Mouse (Mus musculus) megakaryocyte, adult 5-6 weeks (primary cell): ENCODE results near the gene Ugt1a10. TPM values are rescaled to one million over a fixed set of nuclear protein-coding genes. Genes with fewer than 3 reads are reported as not detected.
"Not testable (repeated sequence)": the region's sequence is repeated elsewhere in the genome, so short reads cannot be mapped to it uniquely, and the experiment has no call there.

ENCODE experiments used
- ATAC-seq: 2 replicates; pipeline ENCODE4 v1.8.0; 2016; ENCODE audit warnings: mild to moderate bottlenecking, inconsistent platforms; ENCODE audit not compliant: poor library complexity, severe bottlenecking
- total RNA-seq, 2 experiments: library from RNA; stranded (forward) in 1 of 2; stranded (reverse) in 1 of 2; fragments of 153-499, 151-499 nt in 1 of 2; fragments of 221-1000, 200-1000 nt in 1 of 2; gene quantifications; 2 replicates each; pipeline versions ENCODE4 v1.2.3 to v1.2.4; 2015 to 2017

The Ugt1a10 gene
- total RNA-seq, 2 experiments from 2014 or later: not detected

DNA sequence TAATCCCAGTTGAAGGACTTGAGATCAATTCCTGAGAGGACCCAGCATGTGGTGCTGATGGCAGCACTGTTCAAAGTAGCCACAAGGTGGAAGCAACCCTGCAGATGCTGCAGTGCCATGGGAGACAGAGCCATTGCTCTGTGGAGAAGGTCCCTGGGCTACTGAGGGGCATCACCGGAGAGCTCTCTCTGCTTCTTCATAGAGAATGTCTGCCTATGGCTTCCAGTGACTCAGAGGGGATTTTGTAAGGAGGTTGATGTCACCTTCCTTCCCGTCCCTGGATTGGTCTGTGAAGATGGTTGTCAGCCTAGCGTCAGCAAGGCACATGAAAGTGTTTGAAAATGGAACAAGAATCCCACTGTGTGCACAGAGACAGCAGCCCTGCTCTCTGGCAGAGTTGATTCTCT lies 39.1 kb downstream of the Ugt1a10 start:
- peak; percentile 53 for ATAC-seq

DNA sequence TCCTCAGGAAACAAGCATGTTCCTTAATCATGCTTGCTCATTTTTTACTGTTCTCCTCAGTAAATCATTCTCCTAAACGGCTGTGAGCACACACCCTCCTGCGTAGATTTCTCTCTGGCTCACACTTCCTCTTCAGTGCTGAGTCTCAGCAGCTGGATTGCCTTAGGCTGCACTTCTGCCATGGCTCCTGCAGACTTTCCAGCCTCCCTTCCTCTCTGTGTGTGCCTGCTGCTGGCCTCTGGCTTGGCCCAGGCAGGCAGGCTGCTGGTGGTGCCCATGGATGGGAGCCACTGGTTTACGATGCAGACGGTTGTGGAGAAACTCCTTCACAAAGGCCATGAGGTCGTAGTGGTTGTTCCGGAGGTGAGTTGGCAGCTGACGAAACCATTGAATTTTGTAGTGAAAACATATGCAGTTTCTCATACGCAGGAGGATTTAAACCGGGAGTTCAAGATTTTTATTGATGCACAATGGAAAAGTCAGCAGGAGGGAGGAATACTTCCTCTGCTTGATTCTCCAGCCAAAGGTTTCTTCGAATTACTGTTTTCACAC lies 39.8 kb downstream of the Ugt1a10 start, which contains the start of gene Ugt1a7c:
Ugt1a7c (plus strand) TSS at position 122 of the 552 bp plus-strand sequence.
- ATAC-seq: peak; percentile 74

DNA sequence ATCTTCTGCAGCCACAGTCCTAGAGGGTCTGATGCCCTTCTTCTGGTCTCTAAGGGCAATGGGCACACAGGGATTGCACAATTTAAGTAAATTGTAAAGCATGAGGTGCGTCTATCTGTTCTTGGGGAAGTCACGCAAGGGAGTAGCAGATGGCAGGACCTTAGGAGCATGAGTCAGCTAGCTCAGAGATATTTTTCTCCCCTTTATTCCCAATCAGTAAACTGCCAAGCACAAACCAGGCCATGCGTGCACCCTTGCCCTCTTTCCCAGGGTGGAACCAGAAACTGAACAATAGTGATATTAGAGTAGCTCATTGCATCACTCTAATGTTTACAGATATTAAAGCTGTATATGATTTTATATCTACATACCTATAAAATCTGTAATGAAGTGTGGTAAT lies 43.4 kb downstream of the Ugt1a10 start:
- not testable (repeated sequence) for ATAC-seq

DNA sequence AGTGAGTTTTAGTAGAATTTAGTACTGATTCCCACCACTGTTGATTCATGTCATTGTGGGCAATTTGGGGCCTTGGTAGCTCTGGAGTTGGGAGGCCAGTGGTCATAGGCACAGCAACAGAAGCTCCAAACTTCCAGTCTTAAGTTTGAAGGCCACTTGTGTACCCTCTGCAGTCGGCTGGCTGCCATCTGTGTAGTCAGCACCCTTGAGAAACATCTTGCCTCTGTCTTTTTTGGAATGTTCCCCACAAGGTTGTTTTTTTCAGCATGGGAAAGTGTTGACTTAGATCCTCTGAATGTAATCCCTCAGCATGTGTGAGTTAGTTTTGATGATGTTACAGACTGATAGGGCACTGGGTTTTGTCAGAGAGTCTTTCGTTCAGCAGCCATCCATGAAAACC lies 44.5 kb downstream of the Ugt1a10 start:
- ATAC-seq: not testable (repeated sequence)

DNA sequence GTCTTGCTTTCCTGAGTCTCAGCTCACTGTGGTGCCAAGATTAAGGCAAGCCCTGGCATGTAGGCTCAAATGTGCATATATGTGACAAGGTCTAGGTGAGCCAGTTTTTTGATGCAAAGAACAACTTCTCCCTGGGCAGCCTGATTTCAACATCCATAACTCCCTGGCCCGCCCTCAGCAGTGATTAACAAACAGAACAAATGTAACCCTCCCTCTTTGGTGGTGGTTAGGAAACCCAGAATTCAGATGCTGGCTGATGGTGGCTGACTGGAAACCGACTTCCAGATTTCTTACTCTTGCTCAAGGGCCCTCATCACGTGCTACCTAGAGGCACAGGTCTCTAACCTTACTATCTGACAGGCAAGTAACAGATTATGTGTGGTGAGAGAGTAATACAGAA lies 47.8 kb downstream of the Ugt1a10 start, which contains the start of gene Ugt1a6b:
Ugt1a6b (plus strand) TSS at position 234 of the 400 bp plus-strand sequence.
- ATAC-seq: peak; percentile 98

DNA sequence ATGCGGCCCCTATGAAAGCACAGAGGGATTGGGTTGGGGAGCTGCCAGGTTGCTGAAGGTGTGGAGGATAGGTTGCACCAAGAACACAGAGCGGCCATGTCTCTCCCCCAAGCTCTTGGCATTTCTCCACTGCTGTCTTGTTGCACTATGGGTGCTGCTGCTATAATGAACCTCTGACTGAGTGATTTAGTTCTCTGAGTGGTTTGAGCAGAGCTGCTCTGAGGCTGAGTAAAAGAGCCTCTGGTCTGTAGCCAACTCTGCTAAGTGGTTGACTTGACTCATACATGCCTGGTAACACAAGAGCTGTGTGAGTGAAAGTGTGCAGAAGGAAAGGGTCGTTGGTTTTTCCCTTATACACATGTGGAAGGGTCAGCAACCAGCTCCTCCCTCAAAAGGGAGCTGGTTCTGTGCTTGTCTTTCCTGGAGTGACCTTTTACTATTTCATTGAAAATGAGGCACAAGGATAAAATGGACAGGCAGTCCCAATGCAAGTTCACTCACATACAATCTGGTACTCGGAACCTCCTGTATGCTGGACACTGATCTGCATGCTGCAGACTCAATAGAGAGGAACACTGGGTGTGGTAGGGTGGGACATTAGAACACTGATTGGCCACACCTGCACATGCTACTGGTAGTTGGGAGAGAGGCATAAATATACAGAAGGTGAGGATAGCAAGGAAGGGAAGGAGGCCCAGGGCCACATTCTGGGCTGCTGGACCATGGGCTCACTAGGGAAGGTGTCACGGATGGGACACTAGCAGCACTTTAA lies 48.7 kb downstream of the Ugt1a10 start:
- not testable (repeated sequence) for ATAC-seq

DNA sequence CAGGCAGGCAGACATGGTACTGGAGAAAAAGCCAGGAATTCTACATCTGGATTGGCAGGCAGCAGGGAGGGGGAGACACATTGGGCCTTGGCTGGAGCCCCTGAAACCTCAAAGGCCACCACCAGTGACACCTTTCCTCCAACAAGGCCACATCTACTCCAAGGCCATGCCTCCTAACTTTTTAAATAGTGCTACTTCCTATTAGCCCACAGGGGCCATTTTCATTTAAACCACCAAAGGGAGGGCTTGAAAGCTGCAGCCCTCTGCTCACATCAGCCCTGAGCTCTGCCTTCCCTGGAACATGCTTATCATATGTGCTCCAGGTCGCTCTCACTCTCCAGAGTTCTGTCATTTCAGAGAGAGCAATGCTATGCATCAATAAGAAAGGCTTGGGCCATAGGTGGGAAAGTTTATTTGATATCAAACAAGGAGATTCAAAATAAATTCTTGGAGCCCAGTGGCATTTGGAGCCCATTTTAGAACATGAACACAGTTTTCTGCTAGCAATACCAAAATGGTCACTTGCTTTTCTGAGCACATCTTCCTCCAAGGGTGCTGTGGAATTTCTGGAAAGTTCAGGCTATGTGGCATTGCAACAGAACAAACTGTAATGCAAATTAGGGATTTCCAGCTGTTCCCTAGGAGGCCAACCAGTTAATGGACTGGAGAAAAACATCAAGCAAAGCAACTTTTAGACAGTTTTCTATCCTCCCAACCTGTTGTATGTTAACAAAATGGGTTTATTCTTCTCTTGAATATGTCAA lies 49.7 kb downstream of the Ugt1a10 start:
- no peak for ATAC-seq

DNA sequence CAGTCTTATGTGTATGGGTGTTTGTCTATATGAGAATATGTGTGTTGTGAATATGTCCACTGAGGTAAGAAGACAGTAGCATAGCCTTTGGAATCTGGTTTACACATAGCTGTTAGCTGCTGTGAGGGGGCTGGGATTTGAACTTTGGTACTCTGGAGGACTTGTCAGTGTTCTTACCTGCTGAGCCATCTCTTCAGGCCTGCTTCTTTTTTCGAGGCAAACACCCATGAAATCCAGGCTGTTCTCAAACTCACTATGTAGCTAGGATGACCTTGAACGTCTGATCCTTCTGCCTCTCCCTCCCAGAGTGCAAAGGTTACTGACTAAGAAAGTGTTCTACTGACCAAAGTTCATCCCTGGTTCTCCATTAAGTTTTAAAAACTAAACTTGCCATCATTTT lies 50.5 kb downstream of the Ugt1a10 start:
- ATAC-seq: no peak

DNA sequence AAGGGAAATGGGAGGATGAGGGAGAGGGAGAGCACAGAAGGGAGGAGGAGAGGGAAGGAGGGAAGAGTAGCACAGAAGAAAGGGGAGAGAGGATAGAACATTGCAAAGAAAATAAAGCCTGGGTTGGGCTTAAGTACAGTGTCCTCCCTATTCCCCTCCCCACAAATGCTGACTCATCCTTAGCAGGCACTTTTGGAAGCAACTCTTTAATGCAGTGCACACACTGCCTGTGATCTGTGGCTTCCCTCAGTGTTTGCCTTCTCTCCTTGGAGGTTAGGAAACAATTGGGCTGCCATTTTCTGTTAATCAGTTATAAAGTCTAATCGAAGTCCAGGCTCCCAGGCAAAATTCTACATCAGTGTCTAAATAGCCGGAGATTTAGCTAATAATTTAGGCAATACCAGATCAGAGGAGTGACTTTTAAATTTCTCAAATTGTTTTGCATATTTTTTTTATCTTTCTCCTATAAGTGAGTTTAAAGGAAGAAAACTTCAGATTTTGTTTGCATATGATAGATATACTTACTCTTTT lies 53.9 kb downstream of the Ugt1a10 start:
- peak; percentile 57 for ATAC-seq

DNA sequence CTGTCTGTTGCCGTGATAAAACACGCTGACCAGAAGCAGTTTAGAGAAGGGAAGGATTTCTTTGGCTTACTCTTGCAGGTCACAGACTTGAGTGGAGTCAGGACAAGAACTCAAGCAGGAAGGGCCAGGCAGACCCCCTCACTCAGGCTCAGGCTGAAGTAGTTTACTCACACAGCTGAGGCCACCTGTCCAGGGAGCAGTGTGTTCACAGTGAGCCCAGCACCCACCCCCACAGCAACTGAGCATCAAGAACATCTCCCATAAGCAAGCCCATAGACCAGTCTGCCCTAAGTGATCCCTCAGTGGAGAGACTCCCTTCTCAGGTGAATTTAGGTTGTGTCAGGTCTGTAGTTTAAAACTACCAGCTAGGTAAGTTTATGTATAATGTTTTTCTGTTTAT lies 54.4 kb downstream of the Ugt1a10 start:
- not testable (repeated sequence) for ATAC-seq

DNA sequence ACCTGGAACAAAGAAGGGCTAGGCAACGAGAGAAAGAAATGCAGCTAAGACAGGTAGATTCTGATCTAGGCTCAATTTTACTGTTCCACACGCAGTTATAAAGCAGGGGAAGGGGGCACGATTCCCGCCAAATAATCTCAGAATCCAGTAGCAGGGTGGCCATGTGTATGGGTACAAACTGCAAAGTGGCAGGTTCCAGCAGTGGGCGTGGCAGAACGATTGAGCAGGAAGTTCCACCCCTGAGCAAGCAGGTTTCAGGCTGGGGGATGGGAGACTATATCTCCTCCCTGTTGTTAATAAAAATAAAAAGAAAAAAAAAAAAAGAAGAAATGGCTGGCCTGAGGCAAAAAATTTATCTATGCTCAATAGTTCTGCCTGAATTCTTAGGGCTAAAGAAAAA lies 57.6 kb downstream of the Ugt1a10 start:
- not testable (repeated sequence) for ATAC-seq

DNA sequence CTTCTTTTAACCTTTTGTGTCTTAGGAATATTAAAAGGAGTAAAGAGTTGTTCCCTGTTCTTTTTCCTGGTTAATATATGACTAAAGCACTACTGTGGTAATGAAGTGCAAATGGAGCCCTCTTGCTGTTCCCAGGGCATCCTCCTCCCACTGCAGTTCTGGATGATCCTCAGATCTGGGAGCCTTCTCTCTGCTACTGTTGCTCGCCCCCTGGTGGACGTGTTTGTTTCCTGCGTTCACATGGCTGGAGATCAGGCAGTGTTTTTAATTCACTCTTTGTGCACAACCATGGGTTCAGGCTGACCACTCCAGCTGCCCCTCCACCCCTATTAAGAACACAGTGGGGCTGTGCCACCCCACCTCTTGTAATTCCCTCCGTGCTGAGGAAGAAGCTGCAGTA lies 65.4 kb downstream of the Ugt1a10 start:
- ATAC-seq: peak; percentile 86

DNA sequence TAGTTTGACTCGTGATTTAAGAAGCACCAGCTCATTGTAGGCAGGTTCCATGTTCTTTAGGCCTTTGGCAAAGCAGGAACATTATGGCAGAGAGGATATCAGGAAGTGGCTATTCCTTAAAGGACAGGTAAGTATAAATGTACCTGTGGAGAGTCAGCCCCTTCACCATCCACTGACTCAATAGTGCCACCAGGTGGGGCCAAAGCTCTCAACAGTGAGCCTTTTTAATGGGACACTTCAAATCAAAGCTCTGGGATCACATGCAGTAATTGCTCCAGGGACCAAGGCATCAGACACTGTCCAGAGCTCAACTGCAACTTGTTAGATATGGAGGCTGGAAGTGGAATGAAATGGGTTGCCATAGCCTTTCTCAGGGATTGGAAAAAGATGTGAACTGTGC lies 66.3 kb downstream of the Ugt1a10 start:
- ATAC-seq: not testable (repeated sequence)

DNA sequence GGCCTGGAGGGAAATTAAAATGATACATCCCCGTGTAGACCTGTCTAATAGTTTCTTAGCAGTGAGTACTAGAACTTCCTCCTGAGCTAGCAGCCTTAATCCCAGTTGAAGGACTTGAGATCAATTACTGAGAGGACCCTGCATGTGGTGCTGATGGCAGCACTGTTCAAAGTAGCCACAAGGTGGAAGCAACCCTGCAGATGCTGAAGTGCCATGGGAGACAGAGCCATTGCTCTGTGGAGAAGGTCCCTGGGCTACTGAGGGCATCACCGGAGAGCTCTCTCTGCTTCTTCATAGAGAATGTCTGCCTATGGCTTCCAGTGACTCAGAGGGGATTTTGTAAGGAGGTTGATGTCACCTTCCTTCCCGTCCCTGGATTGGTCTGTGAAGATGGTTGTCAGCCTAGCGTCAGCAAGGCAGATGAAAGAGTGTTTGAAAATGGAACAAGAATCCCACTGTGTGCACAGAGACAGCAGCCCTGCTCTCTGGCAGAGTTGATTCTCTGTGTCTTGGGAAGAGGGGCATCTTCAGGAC lies 70.7 kb downstream of the Ugt1a10 start:
- peak; percentile 78 for ATAC-seq

DNA sequence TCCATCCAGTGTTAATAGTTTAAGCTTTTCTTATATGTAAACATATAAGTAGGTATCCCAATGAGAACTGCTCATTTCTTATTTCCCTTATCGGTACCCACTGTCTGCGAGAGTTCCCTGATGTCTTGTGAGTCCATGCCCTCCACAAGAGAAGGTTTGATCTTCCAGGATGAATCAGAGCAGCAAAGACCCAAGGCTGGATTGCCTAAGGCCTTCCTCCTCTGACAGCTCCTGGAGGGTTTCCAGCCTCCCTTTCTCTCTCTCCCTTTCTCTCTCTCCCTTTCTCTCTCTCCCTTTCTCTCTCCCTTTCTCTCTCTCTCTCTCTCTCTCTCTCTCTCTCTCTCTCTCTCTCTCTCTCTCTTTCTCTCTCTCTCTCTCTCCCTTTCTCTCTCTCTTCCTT lies 73.9 kb downstream of the Ugt1a10 start:
- ATAC-seq: not testable (repeated sequence)

DNA sequence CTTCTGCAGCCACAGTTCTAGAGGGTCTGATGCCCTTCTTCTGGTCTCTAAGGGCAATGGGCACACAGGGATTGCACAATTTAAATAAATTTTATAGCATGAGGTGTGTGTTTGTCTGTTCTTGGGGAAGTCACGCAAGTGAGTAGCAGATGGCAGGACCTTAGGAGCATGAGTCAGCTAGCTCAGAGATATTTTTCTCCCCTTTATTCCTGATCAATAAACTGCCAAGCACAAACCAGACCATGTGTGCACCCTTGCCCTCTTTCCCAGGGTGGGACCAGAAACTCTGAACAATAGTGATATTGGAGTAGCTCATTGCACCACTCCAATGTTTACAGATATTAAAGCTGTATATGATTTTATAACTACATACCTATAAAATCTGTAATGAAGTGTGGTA lies 75.0 kb downstream of the Ugt1a10 start:
- not testable (repeated sequence) for ATAC-seq

DNA sequence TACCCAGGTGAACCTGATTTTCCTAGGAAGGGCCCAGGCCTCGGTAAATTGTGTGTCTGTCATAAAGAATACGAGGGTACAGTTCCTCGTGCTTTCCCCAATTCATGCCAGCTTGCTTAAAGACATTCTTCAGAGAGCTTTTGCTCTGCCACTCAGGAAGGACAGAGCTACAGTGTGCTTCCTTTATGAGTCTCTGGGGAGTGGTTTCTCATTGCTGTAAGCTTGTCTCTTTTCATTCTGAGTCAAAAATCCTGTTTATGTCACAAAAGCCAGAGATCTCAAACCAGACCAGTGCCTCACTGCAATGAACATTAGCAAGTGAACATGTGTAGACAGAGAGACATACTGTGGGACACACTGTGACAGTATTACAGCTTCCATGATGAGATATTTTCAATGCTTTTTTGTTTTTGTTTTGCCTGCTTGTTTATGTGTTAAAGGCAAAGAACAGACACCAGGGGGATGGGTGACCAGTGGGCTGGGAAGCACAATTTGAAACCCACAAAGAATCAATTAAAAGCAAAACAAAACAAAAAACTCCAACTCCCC lies 78.8 kb downstream of the Ugt1a10 start:
- ATAC-seq: no peak

DNA sequence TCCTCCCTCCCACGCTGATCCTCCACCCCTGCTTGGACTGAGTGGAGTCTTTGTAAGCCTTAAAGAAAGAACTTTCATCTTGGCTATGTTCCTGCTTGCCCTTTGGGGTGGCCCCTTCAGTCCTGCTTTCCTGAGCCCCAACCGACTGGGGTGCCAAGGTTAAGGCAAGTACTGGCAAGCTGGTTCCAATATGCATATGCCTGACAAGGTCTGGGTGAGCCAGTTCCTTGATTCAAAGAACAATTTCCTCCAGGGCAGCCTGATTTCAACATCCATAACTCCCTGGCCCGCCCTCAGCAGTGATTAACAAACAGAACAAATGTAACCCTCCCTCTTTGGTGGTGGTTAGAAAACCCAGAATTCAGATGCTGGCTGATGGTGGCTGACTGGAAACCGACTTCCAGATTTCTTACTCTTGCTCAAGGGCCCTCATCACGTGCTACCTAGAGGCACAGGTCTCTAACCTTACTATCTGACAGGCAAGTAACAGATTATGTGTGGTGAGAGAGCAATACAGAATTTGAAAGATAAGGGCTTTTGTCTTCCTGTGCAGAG lies 79.3 kb downstream of the Ugt1a10 start, which contains the start of gene Ugt1a6a:
Ugt1a6a (plus strand) TSS at position 353 of the 555 bp plus-strand sequence.
- ATAC-seq: peak; percentile 97

DNA sequence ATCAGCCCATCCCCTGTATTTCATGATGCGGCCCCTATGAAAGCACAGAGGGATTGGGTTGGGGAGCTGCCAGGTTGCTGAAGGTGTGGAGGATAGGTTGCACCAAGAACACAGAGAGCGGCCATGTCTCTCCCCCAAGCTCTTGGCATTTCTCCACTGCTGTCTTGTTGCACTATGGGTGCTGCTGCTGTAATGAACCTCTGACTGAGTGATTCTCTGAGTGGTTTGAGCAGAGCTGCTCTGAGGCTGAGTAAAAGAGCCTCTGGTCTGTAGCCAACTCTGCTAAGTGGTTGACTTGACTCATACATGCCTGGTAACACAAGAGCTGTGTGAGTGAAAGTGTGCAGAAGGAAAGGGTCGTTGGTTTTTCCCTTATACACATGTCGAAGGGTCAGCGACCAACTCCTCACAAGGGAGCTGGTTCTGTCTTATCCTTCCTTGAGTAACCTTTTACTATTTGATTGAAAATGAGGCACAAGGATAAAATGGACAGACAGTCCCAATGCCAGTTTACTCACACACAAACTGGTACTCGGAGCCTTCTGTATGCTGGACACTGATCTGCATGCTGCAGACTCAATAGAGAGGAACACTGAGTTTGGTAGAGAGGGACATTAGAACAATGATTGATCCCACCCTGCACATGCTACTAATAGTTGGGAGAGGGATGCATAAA lies 80.2 kb downstream of the Ugt1a10 start:
- ATAC-seq: not testable (repeated sequence)

DNA sequence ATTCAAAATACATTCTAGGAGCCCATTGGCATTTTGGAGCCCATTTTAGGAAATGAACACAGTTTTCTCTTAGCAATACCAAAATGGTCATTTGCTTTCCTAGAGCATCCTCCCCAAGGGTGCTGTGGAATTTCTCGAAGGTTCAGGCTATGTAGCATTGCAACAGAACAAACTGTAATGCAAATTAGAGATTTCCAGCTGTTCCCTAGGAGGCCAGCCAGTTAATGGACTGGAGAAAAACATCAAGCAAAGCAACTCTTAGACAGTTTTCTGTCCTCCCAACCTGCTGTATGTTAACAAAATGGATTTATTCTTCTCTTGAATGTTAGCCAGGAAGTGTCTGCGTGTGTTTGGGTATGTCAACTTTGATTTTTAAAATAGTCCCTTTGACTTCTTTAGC lies 81.5 kb downstream of the Ugt1a10 start:
- ATAC-seq: no peak
